Mouse (Mus musculus): ENCODE measurements around the gene Leng8.

DNA sequence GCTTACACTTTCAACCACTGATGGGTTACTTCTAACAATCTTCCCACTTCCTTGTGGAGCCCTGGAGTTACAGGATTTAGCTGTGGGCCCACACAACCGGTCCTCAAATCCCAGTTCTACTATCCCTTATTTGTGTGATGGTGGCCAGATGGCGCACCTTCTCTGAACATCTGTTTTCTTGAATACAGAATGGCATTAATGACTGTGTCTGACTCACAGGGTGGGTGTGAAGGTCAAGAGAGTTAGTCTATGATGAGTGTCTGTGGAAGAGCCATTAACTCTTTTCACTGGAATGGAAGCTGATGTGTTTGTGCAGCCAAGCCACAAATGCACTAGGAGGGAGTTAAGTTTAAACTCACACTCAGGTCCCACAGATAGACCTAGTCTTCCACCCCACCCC, 38.5 kb upstream of the Leng8 start:
- TF ChIP-seq EP300 (IDR thresholded peaks at IDR 0.05; ENCODE audit: low read length) (no peak), CTCF (conservative IDR thresholded peaks at IDR 0.05 in 1 of 2, IDR thresholded peaks at IDR 0.05 in 1 of 2; ENCODE audit: low read depth in 2 of 2, low read length in 2 of 2) (no peak), MAFK (IDR thresholded peaks at IDR 0.05; ENCODE audit: insufficient replicate concordance, low read length) (no peak), E2F4 (IDR thresholded peaks at IDR 0.05; ENCODE audit: insufficient replicate concordance, low read depth, low read length) (no peak), POLR2A (IDR thresholded peaks at IDR 0.05; ENCODE audit: low read depth, low read length) (no peak), SMC3 (IDR thresholded peaks at IDR 0.05; ENCODE audit: low read depth, low read length) (no peak), TBP (conservative IDR thresholded peaks at IDR 0.05; ENCODE audit: low read depth, low read length) (no peak), USF2 (conservative IDR thresholded peaks at IDR 0.05; ENCODE audit: low read depth, low read length) (no peak), MAX (IDR thresholded peaks at IDR 0.05; ENCODE audit: low read length) (no peak), ELF1 (IDR thresholded peaks at IDR 0.05; ENCODE audit: low read depth, low read length) (no peak), NRF1 (IDR thresholded peaks at IDR 0.05; ENCODE audit: low read depth, low read length) (no peak), CHD1 (IDR thresholded peaks at IDR 0.05; ENCODE audit: low read depth, low read length) (no peak)
